Mouse (Mus musculus) frontal cortex, postnatal 25 days (tissue): ENCODE measurements around the gene Tdg.

Experiments used
- DNase-seq, 2 experiments: peaks; one replicate each; pipeline ENCODE4 v3.0.0; 2022; ENCODE audit warnings: low spot score in 2 of 2

Tdg gene

GRCm38 (mm10) chr10:82662267-82662990, 32.8 kb downstream of the Tdg start:
- peak in 1 of 2 experiments; percentile 26 for DNase-seq

DNA sequence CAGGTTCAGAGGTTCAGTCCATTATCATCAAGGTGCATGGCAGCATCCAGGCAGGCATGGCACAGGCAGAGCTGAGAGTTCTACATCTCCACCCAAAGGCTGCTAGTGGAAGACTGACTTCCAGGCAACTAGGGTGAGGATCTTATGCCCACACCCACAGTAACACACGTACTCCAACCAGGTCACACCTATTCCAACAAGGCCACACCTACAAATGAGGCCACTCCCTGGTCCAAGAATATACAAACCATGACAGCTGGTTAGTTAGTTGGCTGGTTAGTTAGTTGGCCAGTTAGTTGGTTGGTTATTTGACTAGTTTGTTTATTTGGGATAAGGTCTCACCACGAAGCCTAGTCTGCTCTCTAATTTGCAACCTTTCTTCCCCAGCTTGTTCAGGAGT, 33.7 kb downstream of the Tdg start:
- DNase-seq = no peak

DNA sequence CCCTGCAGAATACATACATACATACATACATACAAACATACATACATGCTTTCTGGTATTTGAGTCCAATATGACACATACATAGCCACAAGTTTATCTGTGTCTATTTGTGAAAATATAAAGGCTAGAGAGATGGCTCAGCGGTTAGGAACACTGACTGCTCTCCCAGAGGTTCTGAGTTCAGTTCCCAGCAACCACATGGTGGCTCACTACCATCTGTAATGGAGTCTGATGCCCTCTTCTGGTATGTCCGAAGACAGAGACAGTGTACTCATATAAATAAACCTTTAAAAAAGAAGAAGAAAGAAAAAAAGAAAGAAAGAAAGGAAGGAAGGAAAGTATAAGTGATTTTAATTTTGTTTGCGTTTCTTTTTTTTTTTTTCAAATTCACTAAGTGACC, 36.3 kb downstream of the Tdg start:
- no peak for DNase-seq

- DNase-seq = peak; percentile 82 to 90
These were observed 37.0 kb downstream of the Tdg start for GRCm38 (mm10) chr10:82666436-82667234.

DNA sequence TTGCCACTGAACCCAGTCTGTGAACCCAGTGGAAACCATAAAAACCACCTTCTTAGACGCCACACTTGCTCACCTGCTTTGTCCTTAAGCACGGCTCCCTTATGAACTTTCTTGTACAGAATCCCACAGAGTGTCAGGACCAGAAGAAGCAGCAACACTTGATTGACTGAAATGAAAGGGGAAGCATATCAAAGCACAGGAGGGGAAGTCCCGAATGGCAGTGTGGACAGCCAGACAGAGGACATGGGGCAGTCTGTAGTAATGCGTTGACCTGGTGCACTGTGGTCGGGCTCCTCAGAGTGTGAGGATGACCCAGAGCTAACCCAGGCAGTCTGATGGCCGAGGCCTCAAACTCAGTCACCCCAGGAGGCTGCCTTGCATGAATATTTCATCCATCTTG, 40.6 kb downstream of the Tdg start:
- DNase-seq = no peak

DNA sequence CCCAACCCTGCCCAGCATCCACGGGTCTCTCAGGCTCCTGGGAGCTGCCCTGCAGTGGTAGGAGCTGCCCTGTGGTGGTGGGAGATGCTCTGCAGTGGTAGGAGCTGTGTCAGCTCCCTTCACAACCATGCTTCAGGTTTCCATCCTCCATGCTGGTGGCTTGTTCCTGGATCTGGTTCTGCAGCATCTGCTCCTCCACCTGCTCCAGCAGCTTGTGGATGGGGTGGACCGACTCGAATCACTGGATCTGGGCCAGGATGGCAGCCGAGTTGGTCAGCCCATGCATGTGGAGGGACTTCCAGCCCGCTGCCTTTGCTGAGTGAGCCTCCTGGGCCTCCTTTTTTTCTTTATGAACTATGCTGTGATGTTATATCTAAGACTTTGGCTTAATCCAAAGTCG, 47.3 kb downstream of the Tdg start:
- no peak for DNase-seq

DNA sequence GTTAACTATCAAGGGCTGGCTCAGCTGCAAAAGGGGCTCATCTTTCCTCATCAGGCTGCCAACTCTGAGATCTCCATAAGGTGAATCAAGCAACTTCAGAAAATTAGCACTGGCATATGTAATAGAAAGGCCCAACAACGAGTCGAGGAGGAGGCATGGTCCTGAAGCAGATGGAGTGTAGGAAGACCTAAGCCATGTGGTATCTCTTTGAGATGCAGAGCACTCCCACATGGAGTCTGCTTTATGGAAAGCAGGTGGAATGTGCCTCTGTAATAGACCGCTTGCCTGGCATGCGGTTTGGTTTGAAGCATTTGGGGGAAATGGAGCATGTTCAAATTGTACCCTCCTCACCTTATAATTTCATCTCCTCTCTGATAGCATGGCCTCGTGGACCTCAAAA, 51.1 kb downstream of the Tdg start:
- DNase-seq = no peak

GRCm38 (mm10) chr10:82681639-82682038, 52.0 kb downstream of the Tdg start:
- peak in 1 of 2 experiments; percentile 22 for DNase-seq

- no peak for DNase-seq
These were observed 55.8 kb downstream of the Tdg start for GRCm38 (mm10) chr10:82685440-82685839.

DNA sequence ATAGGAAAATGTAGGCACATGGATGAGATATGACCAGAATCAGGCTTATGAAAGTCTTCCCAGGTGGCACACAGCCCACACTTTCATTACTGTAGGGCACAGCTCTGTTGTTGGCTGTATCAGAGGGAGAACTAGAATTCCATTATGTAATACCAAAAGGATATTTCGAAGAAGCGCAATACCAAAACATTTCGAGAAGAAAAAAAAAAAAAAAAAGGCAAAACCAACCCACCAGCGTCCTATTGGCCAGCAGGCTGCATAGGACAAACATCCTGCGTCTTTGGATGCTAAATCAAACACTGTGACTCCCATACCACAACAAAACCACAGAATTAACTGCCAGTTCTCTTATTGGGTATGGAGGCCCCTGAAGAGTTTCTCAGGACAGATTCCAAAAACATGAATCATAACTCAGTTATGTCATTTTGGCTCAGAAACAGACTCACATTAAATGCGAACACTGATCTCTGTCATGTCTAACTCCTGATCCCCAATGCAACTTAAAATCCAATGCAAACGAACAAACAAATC, 60.1 kb downstream of the Tdg start:
- DNase-seq = no peak

DNA sequence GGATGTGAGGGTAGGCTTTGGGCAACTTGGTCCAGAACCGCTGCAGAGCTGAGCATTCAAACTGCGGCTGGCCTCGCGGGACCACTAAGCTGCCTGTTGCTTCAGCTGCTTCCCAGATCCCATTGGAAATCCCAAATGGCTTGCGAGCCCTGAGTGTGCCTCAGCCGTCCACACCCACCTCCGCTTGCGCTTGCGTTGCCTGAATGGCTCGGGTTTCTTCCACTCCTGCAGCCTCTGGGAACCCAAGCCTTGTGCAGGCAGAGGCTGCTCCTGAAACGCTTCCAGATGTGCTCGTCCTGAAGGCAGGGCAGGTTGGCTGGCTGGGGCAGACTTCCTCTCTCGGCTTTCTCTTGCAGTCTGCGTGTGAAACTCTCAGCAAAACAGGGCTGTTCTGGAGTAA, 60.9 kb downstream of the Tdg start, which contains the start of gene Glt8d2:
Glt8d2 (minus strand) TSS at position 157 of the 400 bp plus-strand sequence.
- DNase-seq = peak; percentile 17 to 35

DNA sequence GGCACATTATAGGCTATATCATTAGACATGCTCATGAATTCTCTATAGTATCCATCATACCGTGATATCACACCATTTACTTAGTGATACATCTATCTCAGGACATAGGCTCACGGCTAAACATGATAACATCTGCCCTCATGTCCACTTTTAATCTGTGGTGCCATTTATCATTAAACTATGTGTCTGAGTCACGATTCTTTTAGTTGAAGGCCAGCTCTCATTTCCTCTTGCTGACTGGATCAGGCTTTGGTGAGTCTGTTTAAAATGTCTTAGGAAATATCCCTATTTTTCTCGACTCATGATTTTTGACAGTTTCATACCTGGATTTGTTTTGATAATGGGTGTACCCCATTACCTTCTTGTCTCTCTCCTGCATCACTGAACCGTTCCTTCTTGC, 66.3 kb downstream of the Tdg start, which contains the start of gene Hcfc2:
Hcfc2 (plus strand) TSS at position 205 of the 400 bp plus-strand sequence.
- no peak for DNase-seq

DNA sequence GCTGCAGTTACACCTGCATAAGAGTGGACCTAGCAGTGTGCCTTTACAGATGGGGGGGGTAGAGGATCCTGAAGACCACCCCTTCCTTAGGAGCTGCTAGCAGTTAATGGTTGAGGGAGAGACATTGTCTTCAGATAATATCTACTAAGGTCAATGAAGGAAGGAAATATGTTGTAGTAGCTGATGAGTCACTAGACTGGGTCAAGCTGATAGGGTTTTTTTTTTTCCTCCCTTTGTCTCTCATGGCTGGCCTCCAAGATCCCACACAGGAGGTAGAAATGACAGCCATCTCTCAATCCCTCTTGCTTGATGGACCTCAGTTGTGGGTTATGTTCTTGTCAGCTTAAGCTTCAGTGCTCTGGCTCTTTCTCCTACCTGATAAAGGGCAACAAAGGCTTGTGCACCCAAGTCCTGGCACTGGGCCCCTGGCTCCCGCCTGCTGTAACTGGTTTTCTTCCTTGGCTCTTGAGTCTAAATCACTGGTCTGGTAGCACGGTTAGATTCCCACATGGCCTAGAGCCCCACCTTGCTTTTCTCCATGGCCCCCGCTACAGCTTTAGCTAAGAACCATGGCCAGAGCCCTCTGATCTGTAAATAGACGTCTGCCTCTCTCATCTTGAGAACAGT, 66.9 kb downstream of the Tdg start:
- DNase-seq = no peak

DNA sequence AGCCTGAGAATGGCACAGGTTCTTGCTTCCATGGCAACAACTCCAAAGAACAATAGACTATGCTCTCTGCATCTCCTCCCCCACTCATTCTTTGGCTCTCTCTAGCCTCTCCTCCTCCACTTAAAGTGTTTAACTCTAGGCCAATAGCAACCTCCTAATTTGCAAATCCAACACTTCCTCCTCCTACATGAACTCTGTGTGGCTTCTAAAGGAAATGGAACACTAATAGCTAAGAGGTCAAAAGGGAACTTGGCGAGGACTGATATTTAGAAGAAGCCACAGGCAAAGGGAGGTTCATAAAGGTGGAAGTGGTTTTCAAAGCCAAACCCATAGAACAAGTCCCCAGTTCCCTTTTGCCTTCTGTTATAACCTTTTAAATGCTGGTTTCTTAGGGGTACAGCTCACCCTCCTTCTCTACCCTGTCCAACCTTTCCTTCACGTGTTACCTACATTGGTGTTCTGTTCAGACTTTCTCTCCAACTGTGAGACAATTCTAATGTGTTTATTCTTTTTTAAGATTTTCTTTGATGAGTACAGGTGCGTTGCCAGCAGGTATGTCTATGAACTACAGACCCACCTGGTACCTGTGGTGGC, 67.8 kb downstream of the Tdg start:
- DNase-seq = no peak

GRCm38 (mm10) chr10:82698712-82699261, 69.2 kb downstream of the Tdg start:
- peak; percentile 77 to 82 for DNase-seq

DNA sequence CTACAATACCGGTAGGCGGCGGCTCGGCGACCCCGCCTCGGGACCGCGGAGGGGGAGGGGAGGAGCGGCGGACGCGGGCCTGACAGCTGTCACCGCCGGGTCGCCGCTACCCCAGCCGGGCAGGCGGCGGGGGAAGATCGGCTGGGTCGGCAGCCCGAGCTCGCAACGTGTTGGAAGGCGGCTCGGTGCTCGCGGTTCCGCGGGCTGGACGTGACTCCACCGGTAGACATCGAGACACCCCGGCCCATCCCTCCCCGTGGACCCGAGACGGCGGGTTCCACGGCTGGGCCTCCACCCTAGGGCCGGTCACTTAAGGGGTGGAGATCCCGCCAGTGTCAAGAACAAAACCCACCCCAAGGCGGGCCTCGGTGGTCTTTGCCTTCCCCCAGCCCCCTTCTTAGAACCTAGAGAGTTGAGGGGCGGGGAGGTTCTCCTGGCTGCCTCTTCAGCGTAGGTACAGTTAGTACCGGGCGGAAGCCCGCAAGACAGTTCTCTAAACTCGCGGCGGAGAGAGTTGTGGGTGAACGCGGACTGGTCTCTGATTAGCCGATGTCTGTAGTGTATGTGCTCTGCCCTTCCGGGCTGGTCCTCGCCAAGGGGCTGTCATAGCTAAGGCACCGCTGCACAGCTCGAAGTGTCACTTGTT, 69.8 kb downstream of the Tdg start:
- DNase-seq = no peak
